Mouse (Mus musculus) C2C12 (cell line): ENCODE measurements around the gene Insc.

ENCODE experiments used
- CTCF ChIP-seq: IDR thresholded peaks from one replicate; pipeline ENCODE4 v1.5.1; 2011; ENCODE audit not compliant: control insufficient read depth, insufficient read depth, insufficient read length
- FOSL1 ChIP-seq: IDR thresholded peaks from one replicate; pipeline ENCODE4 v1.8.0; 2011; ENCODE audit warnings: mild to moderate bottlenecking, low read length; ENCODE audit not compliant: poor library complexity, insufficient read depth, severe bottlenecking
- MYOD1 ChIP-seq: IDR thresholded peaks from one replicate; pipeline ENCODE4 v1.6.1; 2011; ENCODE audit warnings: low read depth; ENCODE audit not compliant: control insufficient read depth, insufficient read length
- MYOG ChIP-seq: IDR thresholded peaks from one replicate; pipeline ENCODE4 v1.6.1; 2011; ENCODE audit not compliant: control insufficient read depth, insufficient read length; ENCODE audit errors: extremely low read depth
- USF1 ChIP-seq: IDR thresholded peaks from one replicate; pipeline ENCODE4 v1.6.1; 2011; ENCODE audit warnings: low read depth, mild to moderate bottlenecking, control low read depth, moderate library complexity

DNA sequence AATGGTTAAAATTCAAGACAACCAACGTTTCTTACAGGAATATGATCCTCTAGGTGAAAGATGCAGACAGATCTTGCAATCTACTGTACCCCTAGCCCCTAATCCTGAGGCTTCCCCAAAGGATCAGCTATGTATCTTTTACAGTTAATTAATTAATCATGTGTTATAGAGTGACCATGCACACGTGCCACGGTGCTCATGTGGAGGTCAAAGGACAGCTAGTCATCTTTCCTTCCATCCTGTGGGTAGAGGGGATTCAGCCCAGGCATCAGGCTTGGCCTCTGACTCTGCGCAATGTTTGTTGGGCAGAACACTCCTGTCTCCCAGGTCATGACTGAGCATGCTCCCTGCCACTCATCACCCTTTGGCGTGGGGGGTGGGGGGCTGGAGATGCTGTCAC is 74.4 kb downstream of the Insc start:
- TF ChIP-seq CTCF (no peak), FOSL1 (no peak), MYOD1 (no peak), USF1 (no peak), MYOG (no peak)
